Mouse (Mus musculus) liver, embryonic 14 days (tissue): ENCODE measurements around the gene Gm5483. TPM values are rescaled to one million over a fixed set of nuclear protein-coding genes. Genes with fewer than 3 reads are reported as not detected.

Experiments used
- polyA plus RNA-seq: library from polyadenylated mRNA; depleted of rRNA; stranded (reverse); fragments of >200 nt; gene quantifications from 2 replicates; pipeline ENCODE4 v1.2.3, GENCODE M21; 2012; rRNA removed

Gm5483 gene
- polyA plus RNA-seq = 78.4 and 119 TPM in 2 replicates

DNA sequence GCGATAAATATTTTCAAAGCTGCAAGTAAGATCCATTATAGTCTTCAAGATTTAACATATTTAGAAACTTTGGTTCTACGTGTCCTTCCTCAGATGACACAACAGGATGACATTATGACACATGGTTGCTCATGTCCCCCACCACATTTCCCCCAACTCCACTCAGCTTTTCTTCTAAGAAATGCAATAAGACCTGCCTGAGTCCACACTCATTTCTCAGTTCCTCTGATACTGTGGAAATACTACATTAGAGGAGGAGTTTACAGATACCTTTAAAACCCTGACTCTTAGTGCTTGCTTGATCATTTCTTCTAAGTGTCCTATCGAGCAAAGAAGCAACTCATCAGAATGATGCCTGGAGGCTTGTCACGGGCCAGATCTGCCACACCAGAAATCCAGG, at the start of gene Gm5483:
Gene Gm5483, plus strand, starts transcription at position 301 of the 400 bp plus-strand sequence.

GRCm38 (mm10) chr16:36156402-36156975, 27.5 kb upstream of the Gm5483 start, which contains the start of gene Stfa2l1:
Gene Stfa2l1 (plus strand): TSS chr16:36156811.

DNA sequence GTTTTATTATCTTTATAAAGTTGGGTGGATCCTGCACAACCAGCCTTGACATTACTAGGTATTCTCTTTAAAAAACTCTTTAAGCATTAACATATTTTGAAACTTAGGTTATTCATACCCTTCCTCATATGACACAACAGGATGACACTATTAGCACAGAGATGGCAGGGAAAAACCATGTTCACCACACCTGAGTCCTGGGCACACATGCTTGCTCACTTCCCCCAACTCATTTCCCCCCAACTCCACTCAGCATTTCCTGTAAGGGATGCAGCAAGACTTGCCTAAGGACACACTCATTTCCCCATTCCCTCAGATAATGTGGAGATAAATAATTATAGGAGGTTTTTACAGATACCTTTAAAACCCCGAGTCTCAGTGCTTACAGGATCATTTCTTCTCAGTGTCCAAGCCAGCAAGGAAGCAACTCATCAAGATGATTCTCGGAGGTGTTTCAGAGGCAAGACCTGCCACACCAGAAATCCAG, 26.0 kb downstream of the Gm5483 start, which contains the start of gene Gm5416:
Gene Gm5416, plus strand, starts transcription at position 437 of the 487 bp plus-strand sequence.

GRCm38 (mm10) chr16:36221168-36221567, 37.2 kb downstream of the Gm5483 start, which contains the start of gene 2010005H15Rik:
Gene 2010005H15Rik (plus strand): TSS chr16:36221468.

Other genes starting within 250 kb of the Gm5483 start
- gene Parp9, start 245.7 kb upstream of the Gm5483 start, polyA plus RNA-seq = 5.8 and 7.4 TPM in 2 replicates
- 2.4 and 3.4 TPM in 2 replicates for gene Dtx3l, start 245.1 kb upstream of the Gm5483 start, polyA plus RNA-seq
- 11.1 and 13.5 TPM in 2 replicates for gene Kpna1, start 205.5 kb upstream of the Gm5483 start, polyA plus RNA-seq
- 2.2 and 2.3 TPM in 2 replicates for gene Wdr5b, start 143.0 kb upstream of the Gm5483 start, polyA plus RNA-seq
- 77.8 TPM in 2 replicates for gene Fam162a, start 112.6 kb upstream of the Gm5483 start, polyA plus RNA-seq
- 63.0 and 68.6 TPM in 2 replicates for gene Ccdc58, start 112.5 kb upstream of the Gm5483 start, polyA plus RNA-seq
- not detected in 2 replicates for gene Csta1, start 53.0 kb upstream of the Gm5483 start, polyA plus RNA-seq
- 29.8 and 44.8 TPM in 2 replicates for gene Stfa2l1, start 27.4 kb upstream of the Gm5483 start, polyA plus RNA-seq
- gene Gm5416, start 26.2 kb downstream of the Gm5483 start, polyA plus RNA-seq = 0.40 and 1.3 TPM in 2 replicates
- 2.1 and 2.8 TPM in 2 replicates for gene 2010005H15Rik, start 37.3 kb downstream of the Gm5483 start, polyA plus RNA-seq
- gene Stfa1, start 92.7 kb downstream of the Gm5483 start, polyA plus RNA-seq = 108 and 154 TPM in 2 replicates
- 0.25 and 0.39 TPM in 2 replicates for gene BC117090, start 150.1 kb downstream of the Gm5483 start, polyA plus RNA-seq
- 81.1 and 121 TPM in 2 replicates for gene BC100530, start 183.5 kb downstream of the Gm5483 start, polyA plus RNA-seq
- 10.6 and 15.7 TPM in 2 replicates for gene Stfa2, start 224.2 kb downstream of the Gm5483 start, polyA plus RNA-seq